Mouse (Mus musculus) kidney, postnatal 10 days (tissue): ENCODE results near the gene Cdc42ep2.
"Not testable (repeated sequence)": the region's sequence is repeated elsewhere in the genome, so short reads cannot be mapped to it uniquely, and the experiment has no call there.

Experiments used
- DNase-seq: peaks from one replicate; pipeline ENCODE4 v3.0.0; 2021; ENCODE audit warnings: mixed read lengths

Cdc42ep2 gene

GRCm38 (mm10) chr19:5911430-5912102 lies 13.1 kb downstream of the Cdc42ep2 start:
- no peak for DNase-seq

- DNase-seq, result no peak
These were observed 14.4 kb downstream of the Cdc42ep2 start for GRCm38 (mm10) chr19:5910221-5910620.

GRCm38 (mm10) chr19:5907275-5907674 lies 17.3 kb downstream of the Cdc42ep2 start:
- DNase-seq, result no peak

- peak; percentile 98 for DNase-seq
These were observed 30.5 kb downstream of the Cdc42ep2 start, which contains the start of gene Tigd3 for GRCm38 (mm10) chr19:5894002-5894678. Gene Tigd3, minus strand, starts transcription at chr19:5894149.

GRCm38 (mm10) chr19:5893282-5894001 lies 31.2 kb downstream of the Cdc42ep2 start:
- no peak for DNase-seq

GRCm38 (mm10) chr19:5892735-5893134 lies 31.9 kb downstream of the Cdc42ep2 start:
- DNase-seq, result no peak

GRCm38 (mm10) chr19:5892262-5892661 lies 32.4 kb downstream of the Cdc42ep2 start:
- no peak for DNase-seq

- no peak for DNase-seq
These were observed 32.9 kb downstream of the Cdc42ep2 start for GRCm38 (mm10) chr19:5891521-5892258.

GRCm38 (mm10) chr19:5889211-5889610 lies 35.4 kb downstream of the Cdc42ep2 start:
- DNase-seq, result no peak

- no peak for DNase-seq
These were observed 37.3 kb downstream of the Cdc42ep2 start for GRCm38 (mm10) chr19:5887234-5887815.

- DNase-seq, result no peak
These were observed 38.8 kb downstream of the Cdc42ep2 start for GRCm38 (mm10) chr19:5885838-5886237.

- no peak for DNase-seq
These were observed 40.7 kb downstream of the Cdc42ep2 start for GRCm38 (mm10) chr19:5883935-5884334.

- DNase-seq, result not testable (repeated sequence)
These were observed 42.5 kb downstream of the Cdc42ep2 start for GRCm38 (mm10) chr19:5882079-5882478.

GRCm38 (mm10) chr19:5881155-5881554 lies 43.5 kb downstream of the Cdc42ep2 start:
- peak; percentile 49 for DNase-seq

- DNase-seq, result no peak
These were observed 44.9 kb downstream of the Cdc42ep2 start for GRCm38 (mm10) chr19:5879735-5880134.

- no peak for DNase-seq
These were observed 45.7 kb downstream of the Cdc42ep2 start for GRCm38 (mm10) chr19:5878916-5879315.

GRCm38 (mm10) chr19:5878362-5878722 lies 46.3 kb downstream of the Cdc42ep2 start:
- DNase-seq, result peak; percentile 85

- peak; percentile 88 for DNase-seq
These were observed 46.8 kb downstream of the Cdc42ep2 start, which contains the start of gene Slc25a45 for GRCm38 (mm10) chr19:5877618-5878361. Gene Slc25a45, plus strand, starts transcription at chr19:5877808.

GRCm38 (mm10) chr19:5874969-5875480 lies 49.6 kb downstream of the Cdc42ep2 start, which contains the start of gene Frmd8:
Gene Frmd8, minus strand, starts transcription at chr19:5875274.
- DNase-seq, result peak; percentile 97

GRCm38 (mm10) chr19:5874391-5874968 lies 50.1 kb downstream of the Cdc42ep2 start:
- no peak for DNase-seq

GRCm38 (mm10) chr19:5872931-5873556 lies 51.6 kb downstream of the Cdc42ep2 start:
- DNase-seq, result no peak
